ENCODE assay signal across 25 mouse cellular contexts in genomic region chr4:101180681-101181080, GRCm38 (mm10).
"Had no signal": no experiment of that assay in that cellular context is flagged by ENCODE, and none has a peak within 500 bp of the region (broad histone marks: within the 10 kb centered on the region; RNA-seq: fewer than 3 reads in every experiment).

No protein-coding gene starts in this region.

- H3K9me3 ChIP-seq: heart, embryonic 10.5 days; heart, embryonic 12.5 days; hindbrain, embryonic 13.5 days; hindbrain, embryonic 15.5 days; kidney, embryonic 15.5 days; limb, embryonic 13.5 days; limb, embryonic 15.5 days had no signal

- ATAC-seq: forebrain, postnatal 0 days; hindbrain, postnatal 0 days; intestine, embryonic 16.5 days had no signal

- H3K27me3 ChIP-seq: heart, embryonic 12.5 days; hindbrain, embryonic 13.5 days; hindbrain, embryonic 15.5 days; kidney, embryonic 15.5 days; limb, embryonic 13.5 days; limb, embryonic 15.5 days had no signal

- H3K4me1 ChIP-seq: hindbrain, embryonic 13.5 days; hindbrain, embryonic 15.5 days; limb, embryonic 13.5 days; limb, embryonic 15.5 days had no signal

- H3K27ac ChIP-seq: heart, embryonic 10.5 days; hindbrain, embryonic 13.5 days; hindbrain, embryonic 15.5 days; hindbrain, postnatal 0 days; kidney, embryonic 15.5 days; kidney, postnatal 0 days; limb, embryonic 13.5 days; limb, embryonic 15.5 days; liver, embryonic 14.5 days had no signal

- H3K4me2 ChIP-seq: hindbrain, embryonic 13.5 days; hindbrain, embryonic 15.5 days; kidney, embryonic 15.5 days; limb, embryonic 13.5 days; limb, embryonic 15.5 days; liver, embryonic 11.5 days had no signal

- H3K4me3 ChIP-seq: heart, embryonic 10.5 days; heart, embryonic 12.5 days; hindbrain, embryonic 13.5 days; hindbrain, embryonic 15.5 days; kidney, embryonic 15.5 days; limb, embryonic 13.5 days; limb, embryonic 15.5 days had no signal

- DNase-seq: forebrain, postnatal 0 days; gastrocnemius, postnatal 14 days; gastrocnemius, postnatal 36 days; heart, postnatal 10 days; heart, postnatal 36 days; kidney, adult 11 months; kidney, adult 2 months; kidney, adult 9 months; kidney, postnatal 14 days; kidney, postnatal 36 days; layer of hippocampus, adult 9-11 months; layer of hippocampus, postnatal 36 days; left cerebral cortex, postnatal 4 days had no signal

- H3K9ac ChIP-seq: forebrain, postnatal 0 days; heart, embryonic 12.5 days; hindbrain, embryonic 13.5 days; hindbrain, embryonic 15.5 days; kidney, embryonic 15.5 days; limb, embryonic 13.5 days; limb, embryonic 15.5 days; liver, embryonic 14.5 days had no signal
